Mouse (Mus musculus): ENCODE data around the gene Myl6b. TPM values are rescaled to one million over a fixed set of nuclear protein-coding genes. Genes with fewer than 3 reads are reported as not detected.

Myl6b gene
- total and polyA plus RNA-seq, 3 experiments = 2.0 to 14.7 (median 11.4) TPM

- ATAC-seq (ENCODE audit: extremely low read depth, insufficient number of reproducible peaks, low FRiP score, poor library complexity, severe bottlenecking) (peak; percentile 89), DNase-seq (ENCODE audit: low spot score) (peak; percentile 41)
- Histone ChIP-seq H3K9me3 (replicated peaks) (0 out of 2 replicates have a peak, but pooled peaks cover 4% of the 10 kb centered on the region), H3K4me1 (ENCODE audit: insufficient read depth, low read depth, low read length) (peaks cover 49% of the 10 kb centered on the region), H3K36me3 (replicated peaks) (peaks cover 60% of the 10 kb centered on the region), H3K4me3 (ENCODE audit: low read depth, low read length) (peak overlapping the region; percentile 62; the same call in 1 of the 2 replicates), H3K27me3 (ENCODE audit: insufficient read depth, low read length) (no peaks in the 10 kb centered on the region)
- TF ChIP-seq GATA1 (IDR thresholded peaks at IDR 0.05; ENCODE audit: borderline replicate concordance, low read length) (no peak), POLR2AphosphoS5 (IDR thresholded peaks at IDR 0.05; ENCODE audit: insufficient replicate concordance, low read depth, low read length) (no peak), TAL1 (conservative IDR thresholded peaks at IDR 0.05; ENCODE audit: low read depth, low read length) (no peak), GATA2 (IDR thresholded peaks at IDR 0.05; ENCODE audit: borderline replicate concordance, low read depth, low read length) (peak; percentile 45; the same call in 1 of the 2 replicates), CTCF (IDR thresholded peaks at IDR 0.05; ENCODE audit: low read depth, low read length) (no peak)
These were observed 6.3 kb upstream of the Myl6b start for GRCm38 (mm10) chr10:128504641-128505370.

- TF ChIP-seq CTCF (IDR thresholded peaks at IDR 0.05; ENCODE audit: low read depth, low read length) = no peak
- TF ChIP-seq GATA2 (IDR thresholded peaks at IDR 0.05; ENCODE audit: borderline replicate concordance, low read depth, low read length) = no peak
- TF ChIP-seq TAL1 (conservative IDR thresholded peaks at IDR 0.05; ENCODE audit: low read depth, low read length) = no peak
- TF ChIP-seq GATA1 (IDR thresholded peaks at IDR 0.05; ENCODE audit: borderline replicate concordance, low read length) = no peak
- no peak for TF ChIP-seq POLR2AphosphoS5 (IDR thresholded peaks at IDR 0.05; ENCODE audit: insufficient replicate concordance, low read depth, low read length)
- peaks cover 57% of the 10 kb centered on the region for H3K4me1 ChIP-seq (ENCODE audit: insufficient read depth, low read depth, low read length)
- ATAC-seq (ENCODE audit: extremely low read depth, insufficient number of reproducible peaks, low FRiP score, poor library complexity, severe bottlenecking) (no peak), DNase-seq (ENCODE audit: low spot score) (no peak)
- H3K27me3 ChIP-seq (ENCODE audit: insufficient read depth, low read length) = no peaks in the 10 kb centered on the region
- H3K4me3 ChIP-seq (ENCODE audit: low read depth, low read length) = no peak overlapping the region
- H3K36me3 ChIP-seq (replicated peaks) = peaks cover 52% of the 10 kb centered on the region
- 0 out of 2 replicates have a peak, but pooled peaks cover 4% of the 10 kb centered on the region for H3K9me3 ChIP-seq (replicated peaks)
These were observed 5.5 kb upstream of the Myl6b start for GRCm38 (mm10) chr10:128504012-128504411.

- TF ChIP-seq CTCF (IDR thresholded peaks at IDR 0.05; ENCODE audit: low read depth, low read length) (no peak), TAL1 (conservative IDR thresholded peaks at IDR 0.05; ENCODE audit: low read depth, low read length) (no peak), GATA2 (IDR thresholded peaks at IDR 0.05; ENCODE audit: borderline replicate concordance, low read depth, low read length) (no peak), GATA1 (IDR thresholded peaks at IDR 0.05; ENCODE audit: borderline replicate concordance, low read length) (no peak)
- Histone ChIP-seq H3K27me3 (ENCODE audit: insufficient read depth, low read length) (no peaks in the 10 kb centered on the region), H3K4me3 (ENCODE audit: low read depth, low read length) (no peak overlapping the region), H3K9me3 (replicated peaks) (0 out of 2 replicates have a peak, but pooled peaks cover 4% of the 10 kb centered on the region), H3K4me1 (ENCODE audit: insufficient read depth, low read depth, low read length) (peaks cover 57% of the 10 kb centered on the region), H3K36me3 (replicated peaks) (peaks cover 49% of the 10 kb centered on the region)
- DNase-seq (ENCODE audit: low spot score) = no peak
- ATAC-seq (ENCODE audit: extremely low read depth, insufficient number of reproducible peaks, low FRiP score, poor library complexity, severe bottlenecking) = no peak
These were observed 5.0 kb upstream of the Myl6b start for GRCm38 (mm10) chr10:128503532-128503931.

DNA sequence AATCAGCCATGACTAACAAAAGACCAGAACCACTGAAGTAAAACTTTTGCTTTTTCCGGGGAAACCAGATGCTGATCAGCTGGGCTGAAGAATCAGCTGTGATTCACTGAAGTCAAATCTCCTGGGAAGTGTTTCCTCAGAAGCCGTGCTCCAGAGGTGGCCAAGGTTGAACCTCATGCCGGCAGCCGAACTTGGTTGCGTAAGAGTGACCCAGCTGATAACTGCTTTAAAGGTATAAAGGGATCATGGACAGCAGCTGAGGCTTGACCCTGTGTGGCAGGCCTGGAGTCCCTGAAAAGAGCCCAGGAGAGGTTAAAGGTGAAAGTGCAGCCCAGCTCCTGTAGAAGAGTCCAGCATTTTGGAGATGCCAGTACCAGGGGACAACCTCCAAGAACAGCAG lies 3.9 kb upstream of the Myl6b start:
- peaks cover 69% of the 10 kb centered on the region for H3K4me1 ChIP-seq (ENCODE audit: insufficient read depth, low read depth, low read length)
- no peak overlapping the region for H3K4me3 ChIP-seq (ENCODE audit: low read depth, low read length)
- TF ChIP-seq GATA1 (IDR thresholded peaks at IDR 0.05; ENCODE audit: borderline replicate concordance, low read length) (no peak), CTCF (IDR thresholded peaks at IDR 0.05; ENCODE audit: low read depth, low read length) (no peak), TAL1 (conservative IDR thresholded peaks at IDR 0.05; ENCODE audit: low read depth, low read length) (no peak), POLR2AphosphoS5 (IDR thresholded peaks at IDR 0.05; ENCODE audit: insufficient replicate concordance, low read depth, low read length) (no peak), GATA2 (IDR thresholded peaks at IDR 0.05; ENCODE audit: borderline replicate concordance, low read depth, low read length) (no peak)
- H3K27me3 ChIP-seq (ENCODE audit: insufficient read depth, low read length) = no peaks in the 10 kb centered on the region
- 0 out of 2 replicates have a peak, but pooled peaks cover 4% of the 10 kb centered on the region for H3K9me3 ChIP-seq (replicated peaks)
- ATAC-seq (ENCODE audit: extremely low read depth, insufficient number of reproducible peaks, low FRiP score, poor library complexity, severe bottlenecking) (no peak), DNase-seq (ENCODE audit: low spot score) (no peak)
- H3K36me3 ChIP-seq (replicated peaks) = peaks cover 44% of the 10 kb centered on the region

- ATAC-seq (ENCODE audit: extremely low read depth, insufficient number of reproducible peaks, low FRiP score, poor library complexity, severe bottlenecking) (no peak), DNase-seq (ENCODE audit: low spot score) (no peak)
- peaks cover 77% of the 10 kb centered on the region for H3K4me1 ChIP-seq (ENCODE audit: insufficient read depth, low read depth, low read length)
- no peaks in the 10 kb centered on the region for H3K27me3 ChIP-seq (ENCODE audit: insufficient read depth, low read length)
- H3K36me3 ChIP-seq (replicated peaks) = peaks cover 42% of the 10 kb centered on the region
- peak overlapping the region; percentile 72 for H3K4me3 ChIP-seq (ENCODE audit: low read depth, low read length)
- TF ChIP-seq GATA2 (IDR thresholded peaks at IDR 0.05; ENCODE audit: borderline replicate concordance, low read depth, low read length) = no peak
- TF ChIP-seq GATA1 (IDR thresholded peaks at IDR 0.05; ENCODE audit: borderline replicate concordance, low read length) = no peak
- TF ChIP-seq TAL1 (conservative IDR thresholded peaks at IDR 0.05; ENCODE audit: low read depth, low read length) = no peak
- TF ChIP-seq CTCF (IDR thresholded peaks at IDR 0.05; ENCODE audit: low read depth, low read length) = no peak
- no peak for TF ChIP-seq POLR2AphosphoS5 (IDR thresholded peaks at IDR 0.05; ENCODE audit: insufficient replicate concordance, low read depth, low read length)
- H3K9me3 ChIP-seq (replicated peaks) = no peaks in the 10 kb centered on the region
These were observed 709 bp upstream of the Myl6b start for GRCm38 (mm10) chr10:128499116-128499671.

DNA sequence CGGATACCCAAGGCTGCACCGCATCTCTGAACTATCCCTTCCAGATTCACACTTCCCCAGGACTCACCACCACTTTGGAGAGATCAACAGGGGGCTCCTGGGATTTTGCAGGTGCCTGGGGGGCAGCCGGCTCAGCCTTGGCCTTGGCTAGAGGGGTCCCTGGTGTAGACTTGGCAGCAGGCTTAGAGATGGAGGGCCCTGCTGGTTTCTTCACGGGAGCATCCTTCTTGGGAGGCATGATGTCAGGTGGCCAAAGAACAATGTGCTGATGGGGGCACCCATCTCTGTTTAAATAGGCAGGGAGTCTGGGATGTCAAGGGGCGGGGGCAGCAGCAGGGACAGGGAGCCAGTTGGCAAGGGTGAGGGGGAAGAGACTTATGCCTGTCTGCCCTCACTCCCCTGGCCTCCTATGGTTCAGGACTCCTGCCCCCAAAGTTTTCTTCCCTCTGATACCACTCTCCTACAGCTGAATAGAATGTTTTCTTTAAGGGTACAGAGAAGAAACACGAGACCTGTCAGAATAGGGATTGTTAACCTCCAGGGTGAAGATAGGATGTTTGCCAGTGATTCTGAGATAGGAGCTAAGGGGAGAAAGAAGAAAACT lies 1.2 kb downstream of the Myl6b start:
- H3K4me1 ChIP-seq (ENCODE audit: insufficient read depth, low read depth, low read length) = peaks cover 69% of the 10 kb centered on the region

More for the DNA sequence above, 1.2 kb downstream of the Myl6b start:
- ATAC-seq (ENCODE audit: extremely low read depth, insufficient number of reproducible peaks, low FRiP score, poor library complexity, severe bottlenecking) (no peak), DNase-seq (ENCODE audit: low spot score) (no peak)
- no peaks in the 10 kb centered on the region for H3K27me3 ChIP-seq (ENCODE audit: insufficient read depth, low read length)
- TF ChIP-seq GATA2 (IDR thresholded peaks at IDR 0.05; ENCODE audit: borderline replicate concordance, low read depth, low read length) (no peak), POLR2AphosphoS5 (IDR thresholded peaks at IDR 0.05; ENCODE audit: insufficient replicate concordance, low read depth, low read length) (no peak), CTCF (IDR thresholded peaks at IDR 0.05; ENCODE audit: low read depth, low read length) (no peak), TAL1 (conservative IDR thresholded peaks at IDR 0.05; ENCODE audit: low read depth, low read length) (no peak), GATA1 (IDR thresholded peaks at IDR 0.05; ENCODE audit: borderline replicate concordance, low read length) (no peak)
- peak overlapping the region; percentile 46; the same call in 1 of the 2 replicates for H3K4me3 ChIP-seq (ENCODE audit: low read depth, low read length)
- H3K36me3 ChIP-seq (replicated peaks) = peaks cover 35% of the 10 kb centered on the region
- H3K9me3 ChIP-seq (replicated peaks) = no peaks in the 10 kb centered on the region
